Mouse (Mus musculus) MEL (cell line): Measurements from ENCODE around the gene Tgm2. TPM values are rescaled to one million over a fixed set of nuclear protein-coding genes. Genes with fewer than 3 reads are reported as not detected.

ENCODE experiments used
- DNase-seq: peaks from one replicate; pipeline ENCODE4 v3.0.0; 2011; ENCODE audit warnings: low read depth, low spot score
- H3K27ac ChIP-seq: 2 replicates; pipeline ENCODE4 v1.5.1; 2012; ENCODE audit warnings: low read depth, mild to moderate bottlenecking, control low read depth, low read length, moderate library complexity; ENCODE audit not compliant: control insufficient read depth
- H3K27me3 ChIP-seq, 2 experiments: fragments of 150-350 bp in 1 of 2; sonication (generic) in 1 of 2; 2 replicates each; pipeline ENCODE4 v1.6.1; 2012; ENCODE audit warnings: low read length in 2 of 2, mild to moderate bottlenecking in 2 of 2, improper control_type of control experiment in 1 of 2, moderate library complexity in 1 of 2; ENCODE audit not compliant: insufficient read depth in 2 of 2, control insufficient read depth in 1 of 2
- H3K36me3 ChIP-seq, 2 experiments: 2 replicates each; pipeline ENCODE4 v1.6.1; 2012 to 2014; ENCODE audit warnings: low read length in 2 of 2, improper control_type of control experiment in 1 of 2, inconsistent platforms in 1 of 2, mild to moderate bottlenecking in 1 of 2; ENCODE audit not compliant: insufficient read depth in 2 of 2, control insufficient read depth in 1 of 2
- H3K4me1 ChIP-seq, 2 experiments: fragments of 150-350 bp in 1 of 2; sonication (generic) in 1 of 2; 2 replicates each; pipeline ENCODE4 v1.6.1; 2012; ENCODE audit warnings: low read length in 2 of 2, improper control_type of control experiment in 1 of 2, mild to moderate bottlenecking in 1 of 2; ENCODE audit not compliant: insufficient read depth in 2 of 2, control insufficient read depth in 1 of 2
- H3K4me3 ChIP-seq, 2 experiments: fragments of 150-350 bp in 1 of 2; sonication (generic) in 1 of 2; 2 replicates each; pipeline ENCODE4 v1.5.1; 2012; ENCODE audit warnings: low read depth in 2 of 2, low read length in 2 of 2, mild to moderate bottlenecking in 2 of 2, moderate library complexity in 2 of 2, control low read depth in 1 of 2, improper control_type of control experiment in 1 of 2; ENCODE audit not compliant: control insufficient read depth in 1 of 2, insufficient read depth in 1 of 2
- H3K79me2 ChIP-seq: 2 replicates; pipeline ENCODE4 v1.6.1; 2012; ENCODE audit warnings: mild to moderate bottlenecking, low read length, moderate library complexity; ENCODE audit not compliant: control insufficient read depth, poor library complexity, insufficient read depth
- H3K9ac ChIP-seq: 2 replicates; pipeline ENCODE4 v1.6.1; 2012; ENCODE audit warnings: low read depth, mild to moderate bottlenecking, control low read depth, low read length, moderate library complexity; ENCODE audit not compliant: control insufficient read depth, poor library complexity, severe bottlenecking
- H3K9me3 ChIP-seq: fragments of 150-350 bp; sonication (generic); replicated peaks from 2 replicates; pipeline ENCODE4 v1.6.1; 2012; ENCODE audit warnings: mild to moderate bottlenecking, low read length, improper control_type of control experiment, moderate library complexity; ENCODE audit not compliant: insufficient read depth
- CHD1 ChIP-seq: IDR thresholded peaks from 2 replicates; pipeline ENCODE4 v1.6.1; 2012; ENCODE audit warnings: low read depth, mild to moderate bottlenecking, inconsistent platforms, low read length, improper control_type of control experiment
- CHD2 ChIP-seq: IDR thresholded peaks from 2 replicates; pipeline ENCODE4 v1.6.1; 2011; ENCODE audit warnings: low read length, improper control_type of control experiment
- CTCF ChIP-seq, 3 experiments: IDR thresholded peaks in 2 of 3; conservative IDR thresholded peaks in 1 of 3; 2 replicates each; pipeline ENCODE4 v1.5.1; 2011 to 2012; ENCODE audit warnings: low read length in 3 of 3, low read depth in 2 of 3, mild to moderate bottlenecking in 2 of 3, improper control_type of control experiment in 1 of 3, inconsistent platforms in 1 of 3, mixed read lengths in 1 of 3, moderate library complexity in 1 of 3; ENCODE audit not compliant: control insufficient read depth in 1 of 3, insufficient read depth in 1 of 3, poor library complexity in 1 of 3, severe bottlenecking in 1 of 3
- EP300 ChIP-seq, 2 experiments: IDR thresholded peaks; 2 replicates each; pipeline ENCODE4 v1.6.1; 2011; ENCODE audit warnings: improper control_type of control experiment in 2 of 2, low read length in 2 of 2, low read depth in 1 of 2, mild to moderate bottlenecking in 1 of 2
- GATA1 ChIP-seq: IDR thresholded peaks from 2 replicates; pipeline ENCODE4 v1.6.1; 2011; ENCODE audit warnings: low read depth, low read length, improper control_type of control experiment
- KAT2A ChIP-seq: conservative IDR thresholded peaks from 2 replicates; pipeline ENCODE4 v1.6.1; 2012; ENCODE audit warnings: low read depth, low read length, improper control_type of control experiment, inconsistent platforms
- MAFK ChIP-seq: IDR thresholded peaks from 2 replicates; pipeline ENCODE4 v1.6.1; 2011; ENCODE audit warnings: low read depth, mild to moderate bottlenecking, low read length, improper control_type of control experiment, borderline replicate concordance
- MAX ChIP-seq: IDR thresholded peaks from 2 replicates; pipeline ENCODE4 v1.6.1; 2011; ENCODE audit warnings: low read length, improper control_type of control experiment
- MXI1 ChIP-seq: IDR thresholded peaks from 2 replicates; pipeline ENCODE4 v1.6.1; 2011; ENCODE audit warnings: mild to moderate bottlenecking, low read depth, low read length, improper control_type of control experiment
- MYC ChIP-seq: IDR thresholded peaks from 2 replicates; pipeline ENCODE4 v1.6.1; 2011; ENCODE audit warnings: low read depth, mild to moderate bottlenecking, low read length, improper control_type of control experiment, moderate library complexity
- POLR2AphosphoS2 ChIP-seq: IDR thresholded peaks from 2 replicates; pipeline ENCODE4 v1.6.1; 2011; ENCODE audit warnings: low read length, improper control_type of control experiment
- RAD21 ChIP-seq: IDR thresholded peaks from 2 replicates; pipeline ENCODE4 v1.6.1; 2011; ENCODE audit warnings: mild to moderate bottlenecking, low read depth, low read length, improper control_type of control experiment
- SMC3 ChIP-seq: IDR thresholded peaks from 2 replicates; pipeline ENCODE4 v1.6.1; 2011; ENCODE audit warnings: low read depth, low read length, improper control_type of control experiment
- USF1 ChIP-seq: IDR thresholded peaks from 2 replicates; pipeline ENCODE4 v1.6.1; 2014; ENCODE audit warnings: low read depth, mild to moderate bottlenecking, inconsistent platforms, low read length, improper control_type of control experiment, moderate library complexity
- ZKSCAN1 ChIP-seq: IDR thresholded peaks from 2 replicates; pipeline ENCODE4 v1.6.1; 2012; ENCODE audit warnings: low read depth, mild to moderate bottlenecking, inconsistent platforms, low read length, improper control_type of control experiment, moderate library complexity
- ZMIZ1 ChIP-seq: IDR thresholded peaks from 2 replicates; pipeline ENCODE4 v1.6.1; 2012; ENCODE audit warnings: low read depth, mild to moderate bottlenecking, inconsistent platforms, low read length, improper control_type of control experiment, moderate library complexity
- ZNF384 ChIP-seq: IDR thresholded peaks from 2 replicates; pipeline ENCODE4 v1.6.1; 2012; ENCODE audit warnings: low read depth, mild to moderate bottlenecking, inconsistent platforms, low read length, improper control_type of control experiment
- polyA plus RNA-seq, 2 experiments: library from polyadenylated mRNA; stranded (reverse) in 1 of 2; unstranded in 1 of 2; fragments of >175 nt in 1 of 2; fragments of >200 nt in 1 of 2; gene quantifications; 2 replicates each; pipeline versions ENCODE4 v1.2.1 to v1.2.4; 2012; ENCODE audit warnings: low replicate concordance in 2 of 2, low read depth in 1 of 2; ENCODE audit not compliant: insufficient read length in 2 of 2, insufficient read depth in 1 of 2, missing spikeins in 1 of 2
- total RNA-seq: library from RNA; depleted of rRNA; stranded (reverse); fragments of 300-350 nt; gene quantifications from 2 replicates; pipeline ENCODE4 v1.2.3, GENCODE M21; 2012

The Tgm2 gene
- total and polyA plus RNA-seq, 3 experiments: 7.7 to 11.0 TPM; not detected in 1

DNA sequence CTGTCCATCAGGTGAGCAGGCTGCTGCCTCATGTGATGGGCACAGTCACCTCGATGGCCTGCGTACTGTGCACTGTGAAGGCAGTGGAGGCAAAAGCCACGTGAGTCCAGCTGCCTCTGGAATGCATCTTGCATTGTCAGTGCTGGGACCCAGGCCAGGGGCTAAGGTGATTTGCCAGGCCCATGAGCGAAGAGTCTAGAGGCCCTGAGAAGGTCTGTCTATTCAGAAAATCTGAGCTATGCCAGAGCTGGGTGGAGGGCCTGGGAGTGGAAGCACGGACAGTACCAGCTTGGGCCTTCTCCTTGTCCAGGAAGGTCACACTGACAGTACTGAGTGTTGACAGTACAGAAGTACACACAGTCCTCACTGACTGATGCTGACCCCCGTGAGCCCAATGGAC lies 23.4 kb downstream of the Tgm2 start:
- Histone ChIP-seq H3K36me3 (no peaks in the 10 kb centered on the region), H3K27me3 (no peaks in the 10 kb centered on the region), H3K27ac (no peak overlapping the region), H3K9me3 (no peaks in the 10 kb centered on the region), H3K4me1 (peaks cover 0 to 4% of the 10 kb centered on the region in 2 experiments; a peak in 1 of 4 replicates), H3K4me3 (no peak overlapping the region), H3K9ac (no peak overlapping the region)
- DNase-seq: no peak
- no peak for TF ChIP-seq MAX
- TF ChIP-seq, all 39 proteins: peak for 0
- H3K79me2 ChIP-seq: no peaks in the 10 kb centered on the region

DNA sequence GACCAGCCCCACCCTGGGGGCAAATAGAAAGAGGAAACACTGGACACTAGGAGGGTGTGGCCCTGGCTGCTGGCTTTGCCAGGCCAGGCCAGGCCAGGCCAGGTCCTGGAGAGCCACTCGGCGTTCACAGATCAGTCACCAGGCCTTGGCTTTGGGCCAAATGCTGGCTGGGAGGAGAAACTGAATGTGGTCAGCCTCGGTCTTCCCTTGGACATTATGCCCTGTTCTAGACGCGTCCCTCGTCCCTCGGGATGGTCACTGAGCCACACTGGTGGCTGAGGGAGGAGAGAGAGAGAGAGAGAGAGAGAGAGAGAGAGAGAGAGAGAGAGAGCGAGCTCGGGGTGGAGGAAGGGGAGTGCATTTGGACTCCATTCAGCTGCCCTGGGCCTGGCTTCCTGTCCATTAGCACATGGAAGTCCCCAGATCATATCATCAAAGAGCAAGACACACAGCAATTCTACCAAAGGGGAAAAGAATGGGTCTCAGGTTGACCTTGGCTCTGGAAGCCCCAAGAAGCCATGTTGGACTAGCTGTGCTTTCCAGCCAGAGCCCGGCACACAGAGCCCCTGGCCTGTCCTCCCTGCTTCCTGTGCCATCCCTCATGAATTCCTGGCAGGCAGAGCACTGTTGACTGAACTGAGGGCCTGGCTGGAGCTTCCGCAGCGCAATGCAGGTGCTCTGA lies 24.4 kb downstream of the Tgm2 start:
- H3K4me1 ChIP-seq: peaks cover 0 to 4% of the 10 kb centered on the region in 2 experiments; a peak in 1 of 4 replicates
- DNase-seq: no peak
- no peaks in the 10 kb centered on the region for H3K27me3 ChIP-seq
- H3K9me3 ChIP-seq: no peaks in the 10 kb centered on the region
- no peak overlapping the region for H3K9ac ChIP-seq
- H3K79me2 ChIP-seq: no peaks in the 10 kb centered on the region
- no peak overlapping the region for H3K27ac ChIP-seq
- no peaks in the 10 kb centered on the region for H3K36me3 ChIP-seq
- no peak overlapping the region for H3K4me3 ChIP-seq
- TF ChIP-seq EP300 (IDR thresholded peaks at IDR 0.05; ENCODE audit: low read depth in 1 of 2, low read length in 2 of 2): no peak
- TF ChIP-seq CHD1: no peak
- TF ChIP-seq RAD21: no peak

GRCm38 (mm10) chr2:158120868-158121267 lies 25.4 kb downstream of the Tgm2 start:
- Histone ChIP-seq H3K4me1 (peaks cover 0 to 4% of the 10 kb centered on the region in 2 experiments; a peak in 1 of 4 replicates), H3K9me3 (no peaks in the 10 kb centered on the region), H3K27ac (no peak overlapping the region), H3K4me3 (no peak overlapping the region), H3K9ac (no peak overlapping the region)
- no peak for DNase-seq
- TF ChIP-seq CTCF (IDR thresholded peaks at IDR 0.05 in 2 of 3, conservative IDR thresholded peaks at IDR 0.05 in 1 of 3; ENCODE audit: control insufficient read depth in 1 of 3, insufficient read depth in 1 of 3, low read depth in 2 of 3, low read length in 3 of 3, poor library complexity in 1 of 3, severe bottlenecking in 1 of 3): no peak
- TF ChIP-seq, all 39 proteins: peak for 0
- H3K79me2 ChIP-seq: no peaks in the 10 kb centered on the region
- no peaks in the 10 kb centered on the region for H3K36me3 ChIP-seq
- no peaks in the 10 kb centered on the region for H3K27me3 ChIP-seq

DNA sequence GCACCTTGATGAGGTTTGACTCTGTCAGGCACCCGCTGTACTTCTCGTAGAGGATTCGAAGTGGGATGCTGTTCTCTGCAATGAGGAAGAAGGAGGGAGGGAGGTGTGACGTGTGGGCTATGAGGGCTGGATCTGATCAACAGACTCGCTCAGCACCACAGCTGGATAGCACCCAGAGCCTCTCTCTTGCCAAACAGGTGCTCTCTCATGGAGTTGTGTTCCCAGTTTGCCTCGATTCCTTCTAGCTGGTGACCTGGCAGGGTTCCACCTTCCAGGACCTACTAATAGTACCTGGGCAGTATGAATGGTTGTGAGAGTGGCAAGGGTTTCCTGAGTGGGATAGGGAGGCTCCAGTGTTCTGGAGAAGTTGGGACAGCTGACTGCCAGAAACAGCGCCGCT lies 26.0 kb downstream of the Tgm2 start:
- H3K36me3 ChIP-seq: no peaks in the 10 kb centered on the region
- H3K4me1 ChIP-seq: peaks cover 0 to 4% of the 10 kb centered on the region in 2 experiments; a peak in 1 of 4 replicates

More for the DNA sequence above, 26.0 kb downstream of the Tgm2 start:
- no peaks in the 10 kb centered on the region for H3K79me2 ChIP-seq
- DNase-seq: no peak
- TF ChIP-seq ZKSCAN1 (no peak), USF1 (no peak), ZNF384 (no peak), MYC (no peak), CHD2 (no peak), MAFK (no peak), ZMIZ1 (no peak), GATA1 (no peak), MXI1 (no peak), SMC3 (no peak), KAT2A (no peak), POLR2AphosphoS2 (no peak)
- H3K9me3 ChIP-seq: no peaks in the 10 kb centered on the region
- no peak overlapping the region for H3K4me3 ChIP-seq
- H3K9ac ChIP-seq: no peak overlapping the region
- H3K27me3 ChIP-seq: no peaks in the 10 kb centered on the region
- H3K27ac ChIP-seq: no peak overlapping the region
